Mouse (Mus musculus): ENCODE measurements around the gene H2-DMb1. TPM values are rescaled to one million over a fixed set of nuclear protein-coding genes. Genes with fewer than 3 reads are reported as not detected.
A peak's percentile ranks its signal among the peaks of the same experiment; 100 is the strongest.

Gene H2-DMb1
- polyA plus RNA-seq, 1 experiment: 4.5 TPM

DNA sequence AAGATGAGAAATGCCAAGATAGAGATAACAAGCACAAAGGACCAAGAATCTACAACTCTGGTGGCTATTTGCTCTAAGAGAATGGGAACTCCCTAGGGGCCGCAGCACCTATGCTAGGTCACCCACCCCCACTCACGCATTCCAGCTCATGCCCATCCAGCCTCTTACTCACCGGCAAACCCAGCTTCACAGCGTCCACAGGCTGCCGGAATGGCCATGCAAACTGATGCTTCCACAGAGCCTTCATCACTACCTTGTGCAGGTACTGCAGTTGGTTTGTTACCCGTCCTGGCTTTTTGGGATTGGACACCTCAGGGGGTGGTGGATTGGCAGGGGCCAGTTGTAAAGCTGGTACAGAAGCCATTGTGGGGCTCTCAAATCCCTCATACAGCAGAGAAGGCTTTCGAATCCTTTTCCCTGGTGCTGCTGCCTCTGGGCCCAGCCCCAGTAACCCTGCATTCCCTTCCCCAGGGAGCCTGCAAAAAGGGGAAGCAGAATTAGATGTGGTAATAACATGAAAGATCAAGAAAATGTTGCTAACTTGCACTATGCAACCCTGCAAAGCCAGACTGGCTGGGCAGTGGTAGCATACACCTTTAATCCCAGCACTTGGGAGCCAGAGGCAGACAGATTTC, 36.0 kb upstream of the H2-DMb1 start:
- Histone ChIP-seq H3K4me1 (ENCODE audit: control insufficient read depth, insufficient read depth, low read length) (no peaks in the 10 kb centered on the region; the same call in 1 of the 2 replicates), H3K4me3 (ENCODE audit: insufficient read depth, low read length) (peak overlapping the region; percentile 99), H3K27ac (ENCODE audit: insufficient read depth, low read length) (no peak overlapping the region)
- TF ChIP-seq POLR2A (IDR thresholded peaks at IDR 0.05; ENCODE audit: extremely low read depth, insufficient read depth, low read length): no peak
- TF ChIP-seq CTCF (IDR thresholded peaks at IDR 0.05; ENCODE audit: extremely low read depth, insufficient read depth, low read length): no peak

DNA sequence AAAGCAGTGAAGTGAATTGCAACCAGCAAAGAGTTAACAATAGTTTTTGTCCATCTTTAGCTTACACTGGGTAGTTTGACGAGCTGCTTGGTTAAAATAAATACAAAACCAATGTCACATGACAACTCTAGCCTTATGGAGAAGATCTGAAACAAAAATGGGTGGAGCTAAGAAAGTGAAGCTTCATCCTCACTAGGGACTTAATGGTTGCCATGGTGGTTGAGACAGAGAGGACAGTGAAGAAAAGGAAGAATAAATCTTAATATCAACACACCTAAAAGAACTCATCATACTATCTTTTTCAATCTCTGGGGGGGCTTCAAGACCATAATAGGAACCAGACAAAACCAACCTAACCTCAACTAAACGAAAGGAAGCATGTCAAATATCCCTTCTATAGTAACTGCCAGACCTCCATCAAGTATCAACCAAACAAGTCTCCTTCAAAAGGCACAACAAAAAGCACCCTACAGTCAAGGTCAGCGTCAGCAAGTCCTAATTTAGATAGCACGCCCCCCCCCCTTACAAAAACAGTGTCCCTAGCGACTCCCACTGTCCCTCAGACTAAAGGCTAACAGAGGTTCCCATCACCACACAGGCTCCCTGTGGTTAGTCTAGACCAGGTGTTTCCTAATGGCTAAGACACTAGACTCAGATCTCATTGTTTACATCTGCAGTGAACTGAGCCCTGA, 35.3 kb upstream of the H2-DMb1 start:
- Histone ChIP-seq H3K4me3 (ENCODE audit: insufficient read depth, low read length) (peak overlapping the region; percentile 99), H3K27ac (ENCODE audit: insufficient read depth, low read length) (no peak overlapping the region), H3K4me1 (ENCODE audit: control insufficient read depth, insufficient read depth, low read length) (no peaks in the 10 kb centered on the region; the same call in 1 of the 2 replicates)
- TF ChIP-seq POLR2A (IDR thresholded peaks at IDR 0.05; ENCODE audit: extremely low read depth, insufficient read depth, low read length) (no peak), CTCF (IDR thresholded peaks at IDR 0.05; ENCODE audit: extremely low read depth, insufficient read depth, low read length) (no peak)

DNA sequence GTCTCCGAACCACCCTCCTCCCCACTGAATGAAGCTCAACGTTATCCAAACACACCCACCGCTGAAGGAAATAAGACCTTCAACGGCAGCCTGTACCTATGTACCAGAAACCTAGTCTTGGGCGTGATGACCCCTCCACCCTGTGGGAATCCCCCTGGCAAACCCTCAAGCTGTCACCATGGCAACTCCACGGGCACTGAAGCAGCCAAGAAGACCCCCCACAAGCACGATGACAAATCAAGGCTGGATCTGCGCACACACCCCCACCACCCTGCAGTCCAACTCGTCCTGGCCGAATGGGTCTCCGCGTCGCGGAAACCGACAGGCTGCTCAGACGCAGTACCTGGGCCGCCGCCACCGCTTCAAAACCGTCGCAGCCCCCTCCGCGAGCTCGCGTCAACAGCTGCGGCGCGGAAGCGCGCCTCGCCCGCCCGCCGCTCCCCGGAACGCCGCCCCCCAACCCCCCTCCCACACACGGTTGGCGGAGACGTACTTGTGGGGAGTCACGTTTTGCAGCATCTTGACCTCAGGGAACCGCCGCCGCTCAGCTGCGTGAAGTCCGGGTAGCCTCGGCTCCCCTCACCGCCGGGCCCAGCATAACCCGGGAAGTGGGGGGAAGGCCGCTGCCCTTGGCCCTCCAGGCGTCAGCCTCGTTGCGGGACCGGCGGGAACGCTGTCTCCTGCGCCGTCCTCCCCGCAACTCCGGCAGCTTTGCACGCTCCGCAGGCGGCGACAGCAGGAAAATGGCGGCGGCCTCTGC, 34.6 kb upstream of the H2-DMb1 start:
- peak overlapping the region; percentile 44; the same call in 1 of the 2 replicates for H3K27ac ChIP-seq (ENCODE audit: insufficient read depth, low read length)

DNA sequence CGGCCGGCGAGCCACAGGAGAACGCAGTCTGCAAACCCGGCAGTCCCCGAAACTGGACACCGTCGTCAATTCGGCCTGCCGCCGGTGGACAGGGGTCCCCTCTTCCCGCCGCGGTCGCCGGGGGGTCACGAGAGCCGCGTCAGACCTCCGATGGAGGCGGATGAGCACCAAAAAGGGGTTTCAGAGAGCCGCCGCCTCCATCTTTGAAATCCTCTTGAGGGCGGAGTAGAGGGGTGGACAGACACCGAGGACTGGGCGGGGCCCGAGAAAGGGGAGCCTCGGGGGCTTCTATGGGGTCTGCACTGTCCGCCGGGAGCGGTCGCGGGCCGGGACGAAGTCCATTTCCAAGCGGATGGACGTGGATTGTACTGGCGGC, 34.0 kb upstream of the H2-DMb1 start:
- Histone ChIP-seq H3K4me3 (ENCODE audit: insufficient read depth, low read length) (peak overlapping the region; percentile 99), H3K4me1 (ENCODE audit: control insufficient read depth, insufficient read depth, low read length) (peaks cover under 1% of the 10 kb centered on the region), H3K27ac (ENCODE audit: insufficient read depth, low read length) (peak overlapping the region; percentile 44; the same call in 1 of the 2 replicates)
- TF ChIP-seq POLR2A (IDR thresholded peaks at IDR 0.05; ENCODE audit: extremely low read depth, insufficient read depth, low read length): no peak
- TF ChIP-seq CTCF (IDR thresholded peaks at IDR 0.05; ENCODE audit: extremely low read depth, insufficient read depth, low read length): no peak

More for the DNA sequence above, 34.6 kb upstream of the H2-DMb1 start:
- TF ChIP-seq POLR2A (IDR thresholded peaks at IDR 0.05; ENCODE audit: extremely low read depth, insufficient read depth, low read length): no peak
- no peak for TF ChIP-seq CTCF (IDR thresholded peaks at IDR 0.05; ENCODE audit: extremely low read depth, insufficient read depth, low read length)
- peak overlapping the region; percentile 99 for H3K4me3 ChIP-seq (ENCODE audit: insufficient read depth, low read length)
- no peaks in the 10 kb centered on the region; the same call in 1 of the 2 replicates for H3K4me1 ChIP-seq (ENCODE audit: control insufficient read depth, insufficient read depth, low read length)

DNA sequence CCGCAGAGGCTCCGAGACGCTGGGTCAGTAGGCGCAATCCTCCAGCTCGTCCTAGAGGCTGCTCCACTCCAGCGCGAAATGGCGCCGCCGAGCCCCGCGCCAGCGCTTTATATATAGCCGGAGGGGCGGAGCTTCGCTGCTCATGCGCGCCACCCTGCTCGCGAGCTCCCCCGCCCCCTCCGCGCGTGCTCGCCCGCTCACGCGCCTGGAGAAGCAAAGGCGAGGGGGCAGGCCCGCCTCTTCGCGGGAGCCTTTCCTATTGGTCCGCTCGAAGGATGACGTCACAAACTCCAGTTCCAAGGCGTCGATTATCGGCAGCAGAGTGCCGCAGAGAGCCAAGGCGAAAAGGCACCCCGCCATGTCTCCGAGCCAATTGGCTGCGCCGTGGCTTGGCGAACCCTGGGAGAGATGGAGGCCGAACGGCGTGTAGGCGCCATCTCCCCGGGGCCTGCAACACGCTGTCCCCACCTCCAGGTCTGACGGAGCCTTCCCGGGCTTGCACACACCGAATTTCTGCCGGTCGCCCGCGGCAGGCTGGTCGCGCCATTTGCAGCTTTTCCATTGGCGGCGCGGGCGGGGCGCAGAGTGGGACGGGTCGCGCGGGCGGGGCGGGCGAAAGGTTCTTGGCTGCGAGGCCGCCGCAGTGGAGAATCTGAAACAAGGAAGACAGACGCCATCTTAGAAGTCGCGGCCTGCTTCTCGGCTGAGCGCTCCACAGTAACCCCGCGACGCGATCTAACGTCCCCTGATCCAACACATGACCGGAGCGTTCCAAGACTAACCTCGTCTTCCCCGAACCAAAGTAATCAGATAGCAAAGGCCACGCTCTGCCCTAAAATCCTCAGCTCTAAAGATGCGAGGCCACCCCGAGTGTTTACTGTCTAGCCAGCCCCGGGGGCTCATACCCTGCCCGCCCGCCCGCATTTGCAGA, 33.4 kb upstream of the H2-DMb1 start, which contains the start of gene H2-DMa:
Gene H2-DMa (plus strand): TSS at position 293 of the 931 bp plus-strand sequence.
- Histone ChIP-seq H3K27ac (ENCODE audit: insufficient read depth, low read length) (peak within 1 kb of the TSS; percentile 100), H3K4me1 (ENCODE audit: control insufficient read depth, insufficient read depth, low read length) (peaks cover 2% of the 10 kb centered on the region), H3K4me3 (ENCODE audit: insufficient read depth, low read length) (peak within 1 kb of the TSS; percentile 99)
- TF ChIP-seq CTCF (IDR thresholded peaks at IDR 0.05; ENCODE audit: extremely low read depth, insufficient read depth, low read length) (no peak), POLR2A (IDR thresholded peaks at IDR 0.05; ENCODE audit: extremely low read depth, insufficient read depth, low read length) (peak; percentile 88; the same call in 1 of the 2 replicates)

DNA sequence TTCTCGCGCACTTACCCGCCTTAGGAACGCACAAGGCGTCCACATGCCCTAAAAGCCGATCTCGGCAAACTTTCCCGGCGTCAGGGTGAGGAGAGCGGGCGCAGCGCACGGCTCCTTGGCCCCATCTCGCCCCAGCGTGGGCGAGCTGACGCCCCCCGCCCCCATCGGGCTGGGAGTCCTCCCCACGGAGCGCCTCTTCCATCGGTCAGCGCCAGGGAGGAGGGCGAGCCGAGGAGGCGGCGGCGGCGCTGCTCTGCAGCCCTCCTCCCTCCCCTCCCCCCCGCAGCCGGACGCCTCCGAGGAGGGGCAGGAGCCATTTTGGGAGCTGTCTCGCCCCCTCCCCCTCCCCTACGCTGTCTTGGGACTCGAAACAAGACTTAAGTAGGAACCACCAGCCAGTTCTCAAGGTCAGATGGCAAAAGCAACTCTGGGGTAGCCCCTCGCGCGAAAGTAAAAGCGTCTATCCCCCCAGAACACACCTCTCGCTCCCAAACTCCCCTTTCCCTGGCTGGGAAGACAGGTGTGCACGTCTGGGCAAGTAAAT, 32.6 kb upstream of the H2-DMb1 start:
- peaks cover 2% of the 10 kb centered on the region for H3K4me1 ChIP-seq (ENCODE audit: control insufficient read depth, insufficient read depth, low read length)
- TF ChIP-seq POLR2A (IDR thresholded peaks at IDR 0.05; ENCODE audit: extremely low read depth, insufficient read depth, low read length) (peak; percentile 34; the same call in 1 of the 2 replicates), CTCF (IDR thresholded peaks at IDR 0.05; ENCODE audit: extremely low read depth, insufficient read depth, low read length) (no peak)
- H3K4me3 ChIP-seq (ENCODE audit: insufficient read depth, low read length): peak overlapping the region; percentile 99
- peak overlapping the region; percentile 100 for H3K27ac ChIP-seq (ENCODE audit: insufficient read depth, low read length)

DNA sequence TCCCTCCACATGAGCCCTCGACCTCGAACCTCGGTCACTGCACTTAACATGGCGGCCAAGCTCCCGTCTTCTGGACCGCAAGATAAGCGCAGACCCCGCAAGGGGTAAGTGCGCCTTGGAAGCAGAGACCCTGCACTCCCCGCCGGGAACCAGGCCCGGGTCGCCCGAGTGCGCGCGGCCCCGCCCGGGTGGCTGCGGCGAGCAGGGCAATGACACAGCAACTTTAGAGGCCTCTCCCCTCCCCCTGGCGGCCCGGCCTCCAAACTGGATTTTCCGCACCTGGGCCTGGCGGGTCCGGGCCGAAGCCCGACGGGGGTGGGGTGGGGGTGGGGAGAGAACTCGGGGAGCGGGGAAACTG, 32.1 kb upstream of the H2-DMb1 start:
- Histone ChIP-seq H3K27ac (ENCODE audit: insufficient read depth, low read length) (peak overlapping the region; percentile 100), H3K4me1 (ENCODE audit: control insufficient read depth, insufficient read depth, low read length) (peaks cover 2% of the 10 kb centered on the region), H3K4me3 (ENCODE audit: insufficient read depth, low read length) (peak overlapping the region; percentile 99)
- TF ChIP-seq POLR2A (IDR thresholded peaks at IDR 0.05; ENCODE audit: extremely low read depth, insufficient read depth, low read length): no peak
- TF ChIP-seq CTCF (IDR thresholded peaks at IDR 0.05; ENCODE audit: extremely low read depth, insufficient read depth, low read length): no peak

DNA sequence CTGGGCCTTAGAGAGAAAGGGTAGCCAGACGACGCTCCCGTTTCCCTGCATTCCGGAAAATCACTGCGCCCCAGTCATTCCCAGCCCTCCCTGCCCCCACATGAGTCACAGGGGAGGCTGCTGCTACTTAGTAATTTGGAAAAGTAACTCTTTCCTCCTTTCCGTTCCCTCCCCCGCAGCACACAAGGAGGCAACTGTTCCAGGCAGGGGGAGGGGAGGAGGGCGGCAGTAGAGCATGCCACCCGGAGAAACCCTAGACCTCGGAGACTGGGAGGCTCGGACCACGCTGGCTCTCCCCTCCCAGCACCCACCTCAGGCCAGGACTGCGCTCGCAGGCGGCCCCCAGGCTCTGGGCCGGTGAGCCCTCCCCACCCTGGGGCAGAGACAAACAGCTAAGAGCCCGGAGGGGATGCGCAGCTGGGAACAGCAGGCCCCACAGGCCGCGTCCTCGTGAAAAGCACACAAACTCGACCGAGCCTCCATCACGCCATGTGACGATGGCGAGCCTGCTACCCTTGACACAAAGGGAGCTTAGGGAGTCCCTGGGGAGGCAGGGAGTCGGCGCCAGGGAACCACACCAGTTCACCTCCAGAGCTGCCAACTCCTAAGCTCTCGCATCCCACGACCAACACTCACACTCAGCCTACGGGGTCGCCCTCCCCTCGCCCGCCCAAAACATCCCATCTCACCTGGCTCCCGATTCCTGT, 31.5 kb upstream of the H2-DMb1 start:
- Histone ChIP-seq H3K4me3 (ENCODE audit: insufficient read depth, low read length) (peak overlapping the region; percentile 99), H3K27ac (ENCODE audit: insufficient read depth, low read length) (peak overlapping the region; percentile 99), H3K4me1 (ENCODE audit: control insufficient read depth, insufficient read depth, low read length) (peaks cover 2% of the 10 kb centered on the region)
- no peak for TF ChIP-seq CTCF (IDR thresholded peaks at IDR 0.05; ENCODE audit: extremely low read depth, insufficient read depth, low read length)
- peak; percentile 69 for TF ChIP-seq POLR2A (IDR thresholded peaks at IDR 0.05; ENCODE audit: extremely low read depth, insufficient read depth, low read length)

Data from cortical plate, adult 2 months (tissue).